Mouse (Mus musculus) heart, embryonic 16.5 days (tissue): ENCODE results near the gene Fbxl17. TPM values are rescaled to one million over a fixed set of nuclear protein-coding genes. Genes with fewer than 3 reads are reported as not detected.

ENCODE experiments used
- ATAC-seq: fragments of 200-750 bp; cut with Nextera tagmentation; replicated peaks from 2 replicates; pipeline ENCODE4 v1.8.0; 2017; ENCODE audit warnings: moderate number of reproducible peaks; ENCODE audit not compliant: insufficient read depth, low FRiP score; ENCODE audit errors: extremely low read depth
- H3K27ac ChIP-seq: fragments of 300-500 bp; sonication (generic); 2 replicates; pipeline ENCODE4 v1.5.1; 2014; ENCODE audit warnings: mild to moderate bottlenecking, low read length, control low read depth, moderate library complexity
- H3K27me3 ChIP-seq: fragments of 300-500 bp; sonication (generic); 2 replicates; pipeline ENCODE4 v1.6.1; 2014; ENCODE audit warnings: low read length, mixed read lengths; ENCODE audit not compliant: control insufficient read depth, insufficient read depth
- H3K36me3 ChIP-seq: fragments of 300-500 bp; sonication (generic); 2 replicates; pipeline ENCODE4 v1.6.1; 2014; ENCODE audit not compliant: control insufficient read depth, insufficient read depth
- H3K4me1 ChIP-seq: fragments of 300-500 bp; sonication (generic); 2 replicates; pipeline ENCODE4 v1.6.1; 2014; ENCODE audit warnings: low read length, mixed read lengths; ENCODE audit not compliant: control insufficient read depth, insufficient read depth
- H3K4me2 ChIP-seq: fragments of 300-500 bp; sonication (generic); 2 replicates; pipeline ENCODE4 v1.6.1; 2014; ENCODE audit warnings: low read depth, mild to moderate bottlenecking, control low read depth, low read length
- H3K4me3 ChIP-seq: fragments of 300-500 bp; sonication (generic); 2 replicates; pipeline ENCODE4 v1.5.1; 2014; ENCODE audit warnings: mild to moderate bottlenecking, control low read depth, low read length
- H3K9ac ChIP-seq: fragments of 300-500 bp; sonication (generic); 2 replicates; pipeline ENCODE4 v1.6.1; 2014; ENCODE audit warnings: low read length, control low read depth
- H3K9me3 ChIP-seq: fragments of 300-500 bp; sonication (generic); replicated peaks from 2 replicates; pipeline ENCODE4 v1.6.1; 2016; ENCODE audit warnings: low read length; ENCODE audit not compliant: control insufficient read depth
- WGBS: fragments of 180-500 bp; shearing (Covaris S2); extraction: QIAGEN DNeasy Blood & Tissue Kit; methylation state at CpG from one replicate; pipeline ENCODE4 v1.1.7; 2014; 5-methylcytosine and 5-hydroxymethylcytosine counted together
- polyA plus RNA-seq: library from polyadenylated mRNA; unstranded; fragments of >200 nt; fragmentation: Nextera tagmentation; extraction: Ambion mirVana; gene quantifications from 2 replicates; pipeline ENCODE4 v1.2.1, GENCODE M21; 2015

Fbxl17 gene
- polyA plus RNA-seq, 1 experiment from 2014 or later = 14.3 TPM

GRCm38 (mm10) chr17:63225959-63226358 lies 273.9 kb downstream of the Fbxl17 start:
- Histone ChIP-seq H3K27ac (no peak overlapping the region), H3K4me2 (no peak overlapping the region), H3K4me1 (no peaks in the 10 kb centered on the region), H3K36me3 (no peaks in the 10 kb centered on the region), H3K27me3 (no peaks in the 10 kb centered on the region), H3K4me3 (no peak overlapping the region), H3K9me3 (no peaks in the 10 kb centered on the region), H3K9ac (no peak overlapping the region)
- no peak for ATAC-seq
- 97% methylated on average over 1 of the region's 1 CpGs for WGBS

GRCm38 (mm10) chr17:63223675-63224074 lies 276.1 kb downstream of the Fbxl17 start:
- WGBS = 76% methylated on average over 4 of the region's 4 CpGs
- H3K27me3 ChIP-seq = no peaks in the 10 kb centered on the region
- H3K9me3 ChIP-seq = no peaks in the 10 kb centered on the region
- H3K9ac ChIP-seq = no peak overlapping the region
- no peak overlapping the region for H3K4me2 ChIP-seq
- no peak overlapping the region for H3K27ac ChIP-seq
- no peak for ATAC-seq
- no peaks in the 10 kb centered on the region for H3K4me1 ChIP-seq
- no peak overlapping the region for H3K4me3 ChIP-seq
- no peaks in the 10 kb centered on the region for H3K36me3 ChIP-seq

GRCm38 (mm10) chr17:63221632-63222031 lies 278.2 kb downstream of the Fbxl17 start:
- no peaks in the 10 kb centered on the region for H3K27me3 ChIP-seq
- no peaks in the 10 kb centered on the region for H3K9me3 ChIP-seq
- ATAC-seq = no peak
- WGBS = 77% methylated on average over 3 of the region's 3 CpGs
- H3K36me3 ChIP-seq = no peaks in the 10 kb centered on the region
- H3K27ac ChIP-seq = no peak overlapping the region
- no peak overlapping the region for H3K9ac ChIP-seq
- no peak overlapping the region for H3K4me2 ChIP-seq
- H3K4me1 ChIP-seq = no peaks in the 10 kb centered on the region
- no peak overlapping the region for H3K4me3 ChIP-seq

- Histone ChIP-seq H3K36me3 (no peaks in the 10 kb centered on the region), H3K4me2 (no peak overlapping the region), H3K4me1 (no peaks in the 10 kb centered on the region), H3K27ac (no peak overlapping the region), H3K27me3 (no peaks in the 10 kb centered on the region), H3K9ac (no peak overlapping the region), H3K4me3 (no peak overlapping the region), H3K9me3 (0 out of 2 replicates have a peak, but pooled peaks cover under 1% of the 10 kb centered on the region)
- 74% methylated on average over 5 of the region's 5 CpGs for WGBS
- no peak for ATAC-seq
Measured at GRCm38 (mm10) chr17:63220821-63221220, 279.0 kb downstream of the Fbxl17 start.

- Histone ChIP-seq H3K4me1 (no peaks in the 10 kb centered on the region), H3K27ac (no peak overlapping the region), H3K4me3 (no peak overlapping the region), H3K36me3 (no peaks in the 10 kb centered on the region), H3K9me3 (0 out of 2 replicates have a peak, but pooled peaks cover 2% of the 10 kb centered on the region), H3K4me2 (no peak overlapping the region), H3K9ac (no peak overlapping the region), H3K27me3 (no peaks in the 10 kb centered on the region)
- 97% methylated on average over 1 of the region's 1 CpGs for WGBS
- no peak for ATAC-seq
Measured at GRCm38 (mm10) chr17:63217016-63217415, 282.8 kb downstream of the Fbxl17 start.

GRCm38 (mm10) chr17:63212018-63212417 lies 287.8 kb downstream of the Fbxl17 start:
- ATAC-seq = no peak
- no peak overlapping the region for H3K4me3 ChIP-seq
- H3K9ac ChIP-seq = no peak overlapping the region
- H3K27ac ChIP-seq = no peak overlapping the region
- H3K4me2 ChIP-seq = no peak overlapping the region
- 0 out of 2 replicates have a peak, but pooled peaks cover 3% of the 10 kb centered on the region for H3K36me3 ChIP-seq
- H3K4me1 ChIP-seq = no peaks in the 10 kb centered on the region
- WGBS = 89% methylated on average over 4 of the region's 4 CpGs
- H3K27me3 ChIP-seq = no peaks in the 10 kb centered on the region
- H3K9me3 ChIP-seq = 0 out of 2 replicates have a peak, but pooled peaks cover 9% of the 10 kb centered on the region

GRCm38 (mm10) chr17:63209151-63209550 lies 290.7 kb downstream of the Fbxl17 start:
- 0 out of 2 replicates have a peak, but pooled peaks cover 7% of the 10 kb centered on the region for H3K9me3 ChIP-seq
- H3K4me3 ChIP-seq = no peak overlapping the region
- 0 out of 2 replicates have a peak, but pooled peaks cover 3% of the 10 kb centered on the region for H3K36me3 ChIP-seq
- H3K27ac ChIP-seq = no peak overlapping the region
- no peak overlapping the region for H3K9ac ChIP-seq
- WGBS = 91% methylated on average over 6 of the region's 6 CpGs
- H3K27me3 ChIP-seq = no peaks in the 10 kb centered on the region
- no peaks in the 10 kb centered on the region for H3K4me1 ChIP-seq
- H3K4me2 ChIP-seq = no peak overlapping the region
- no peak for ATAC-seq

GRCm38 (mm10) chr17:63208346-63208745 lies 291.5 kb downstream of the Fbxl17 start:
- WGBS = 75% methylated on average over 4 of the region's 4 CpGs
- no peak for ATAC-seq

GRCm38 (mm10) chr17:63207714-63208113 lies 292.1 kb downstream of the Fbxl17 start:
- Histone ChIP-seq H3K36me3 (0 out of 2 replicates have a peak, but pooled peaks cover 3% of the 10 kb centered on the region), H3K9me3 (0 out of 2 replicates have a peak, but pooled peaks cover 7% of the 10 kb centered on the region), H3K4me1 (no peaks in the 10 kb centered on the region), H3K4me2 (no peak overlapping the region), H3K4me3 (no peak overlapping the region), H3K27ac (no peak overlapping the region), H3K9ac (no peak overlapping the region), H3K27me3 (no peaks in the 10 kb centered on the region)
- WGBS = 87% methylated on average over 9 of the region's 9 CpGs
- ATAC-seq = no peak

More at GRCm38 (mm10) chr17:63208346-63208745, 291.5 kb downstream of the Fbxl17 start:
- Histone ChIP-seq H3K9ac (no peak overlapping the region), H3K27ac (no peak overlapping the region), H3K4me3 (no peak overlapping the region), H3K4me2 (no peak overlapping the region), H3K36me3 (0 out of 2 replicates have a peak, but pooled peaks cover 3% of the 10 kb centered on the region), H3K9me3 (0 out of 2 replicates have a peak, but pooled peaks cover 7% of the 10 kb centered on the region), H3K4me1 (no peaks in the 10 kb centered on the region), H3K27me3 (no peaks in the 10 kb centered on the region)
